Mouse (Mus musculus): ENCODE data around the gene Thrb.

Gene Thrb

GRCm38 (mm10) chr14:17786249-17786648, 126.2 kb downstream of the Thrb start:
- DNase-seq: no peak

DNA sequence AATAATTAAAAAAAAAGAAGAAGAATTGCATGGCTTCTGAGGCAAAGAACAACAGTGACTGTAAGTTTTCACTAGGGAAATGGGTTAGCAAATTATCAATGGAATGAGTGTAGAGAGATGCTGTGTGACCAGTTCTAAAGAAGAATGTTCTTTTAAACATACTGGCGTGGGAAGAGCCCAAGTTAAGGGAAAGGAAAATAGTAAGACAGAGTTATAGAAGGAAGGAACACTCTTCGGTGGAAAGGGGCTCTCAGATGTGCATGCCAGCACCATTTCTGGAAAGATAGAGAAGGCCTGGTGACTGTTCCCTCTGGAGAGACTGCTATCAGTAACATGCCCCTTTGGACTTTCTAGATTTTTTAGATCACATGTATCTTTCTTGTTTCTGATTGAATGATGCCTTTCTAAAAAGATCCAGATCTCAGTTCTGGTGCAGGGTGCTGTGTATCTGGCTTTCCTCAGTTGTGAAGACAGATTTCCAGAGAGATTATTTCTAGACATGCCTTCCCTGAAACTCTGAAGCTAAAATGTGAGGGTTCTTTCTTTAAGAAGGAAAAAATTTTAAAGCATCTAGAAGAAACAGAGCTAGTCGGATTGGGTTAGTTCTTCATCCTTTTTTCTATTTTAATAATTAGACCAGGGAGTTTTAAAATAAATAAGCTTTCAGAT, 144.0 kb downstream of the Thrb start:
- DNase-seq: no peak

DNA sequence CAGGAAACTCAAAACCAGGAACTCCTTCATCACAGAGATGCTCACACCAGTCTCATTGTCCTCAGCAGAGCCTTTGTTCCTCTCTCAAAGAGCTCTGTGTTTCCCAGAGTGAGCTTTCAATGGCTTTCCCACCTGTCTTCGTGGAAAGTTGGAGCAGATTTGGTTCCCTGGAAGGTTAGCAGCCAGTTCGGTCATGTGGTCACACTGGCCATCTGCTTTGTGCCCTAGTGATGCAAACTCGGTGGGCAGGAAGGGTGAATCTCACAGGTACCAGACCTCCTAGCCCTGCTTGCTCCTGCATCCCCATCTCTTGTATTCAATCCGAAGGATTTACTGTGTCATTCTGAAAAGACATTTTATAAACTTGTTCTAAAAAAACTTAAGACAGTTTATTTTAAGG, 151.0 kb downstream of the Thrb start:
- DNase-seq: peak; percentile 43

DNA sequence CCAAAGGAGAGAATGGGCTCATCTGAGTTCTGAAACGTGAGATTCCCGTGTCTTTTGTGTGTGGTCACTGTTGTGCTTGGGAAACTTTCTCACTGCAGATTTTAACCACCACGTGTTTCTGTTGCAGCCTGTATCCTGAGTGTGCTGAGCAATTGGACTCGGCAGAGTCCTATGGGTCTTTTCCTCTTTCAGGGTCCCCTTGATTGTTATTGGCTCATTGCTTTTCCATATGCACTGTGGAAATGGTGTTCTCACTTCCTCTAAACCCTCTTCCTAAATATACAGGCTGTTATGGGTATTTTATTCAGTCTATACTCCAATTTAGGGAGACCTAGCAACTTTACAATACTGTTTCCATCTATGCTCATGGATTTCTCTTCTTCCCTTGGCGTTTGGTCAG, 152.4 kb downstream of the Thrb start:
- DNase-seq: no peak

DNA sequence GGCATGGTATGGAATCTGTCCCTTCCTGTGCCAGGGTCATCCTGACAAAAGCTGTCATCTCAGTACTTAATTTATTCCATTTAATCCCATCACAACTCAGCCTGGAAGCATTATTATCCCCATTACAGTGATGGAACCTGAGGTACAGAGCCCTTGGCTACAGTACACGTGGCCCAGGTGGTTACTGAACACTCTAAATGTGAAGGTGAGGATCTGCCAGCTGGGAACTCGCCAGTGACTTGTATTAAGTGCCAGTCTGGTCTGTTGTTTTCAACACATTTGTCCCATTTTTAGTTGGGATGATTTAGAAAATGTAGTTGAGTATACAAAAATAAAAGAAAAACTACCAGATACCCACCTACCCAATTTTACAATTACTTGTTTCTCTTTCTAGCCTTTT, 155.0 kb downstream of the Thrb start:
- DNase-seq: peak; percentile 80

GRCm38 (mm10) chr14:17818086-17818485, 158.0 kb downstream of the Thrb start:
- no peak for DNase-seq

DNA sequence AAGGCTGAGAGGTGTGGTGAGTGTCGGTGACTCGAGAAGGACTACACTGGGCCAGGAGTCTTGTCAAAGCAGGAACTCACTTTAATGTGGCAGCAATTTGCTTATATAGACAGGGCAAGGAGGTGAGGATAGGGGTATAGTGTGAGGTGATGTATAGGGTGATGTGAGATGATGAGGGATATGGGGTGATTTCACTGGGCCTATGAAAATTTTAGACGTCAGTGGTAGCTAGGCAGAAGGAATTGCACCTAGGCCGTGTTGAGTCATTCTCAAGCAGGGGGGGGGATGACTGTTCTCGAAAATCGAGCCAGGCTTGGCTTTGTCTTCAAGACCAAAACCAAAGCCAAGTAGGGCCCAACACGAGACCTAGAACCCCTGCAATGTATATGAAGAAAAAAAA, 162.7 kb downstream of the Thrb start:
- no peak for DNase-seq

- no peak for DNase-seq
Measured at GRCm38 (mm10) chr14:17827401-17827800, 167.3 kb downstream of the Thrb start.

DNA sequence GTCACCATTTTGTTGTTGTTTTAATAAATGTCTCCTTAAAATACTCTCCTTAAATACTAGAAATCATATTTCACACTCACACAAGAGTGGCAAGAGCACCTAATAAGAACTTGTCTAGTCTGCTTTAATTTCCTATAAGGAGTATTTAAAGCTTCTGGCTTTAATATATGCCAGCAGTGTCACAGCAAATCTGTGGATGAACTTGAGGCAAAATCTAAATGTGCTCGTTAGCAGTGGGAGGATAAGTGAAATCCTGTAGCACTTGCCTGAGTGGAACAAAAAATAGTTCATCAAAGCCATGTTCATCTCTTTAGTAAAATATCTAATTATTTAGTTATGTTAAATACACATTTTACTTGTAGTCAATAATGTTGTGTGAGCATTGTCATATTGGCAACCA, 175.7 kb downstream of the Thrb start:
- DNase-seq: no peak

GRCm38 (mm10) chr14:17836766-17837165, 176.7 kb downstream of the Thrb start:
- no peak for DNase-seq

DNA sequence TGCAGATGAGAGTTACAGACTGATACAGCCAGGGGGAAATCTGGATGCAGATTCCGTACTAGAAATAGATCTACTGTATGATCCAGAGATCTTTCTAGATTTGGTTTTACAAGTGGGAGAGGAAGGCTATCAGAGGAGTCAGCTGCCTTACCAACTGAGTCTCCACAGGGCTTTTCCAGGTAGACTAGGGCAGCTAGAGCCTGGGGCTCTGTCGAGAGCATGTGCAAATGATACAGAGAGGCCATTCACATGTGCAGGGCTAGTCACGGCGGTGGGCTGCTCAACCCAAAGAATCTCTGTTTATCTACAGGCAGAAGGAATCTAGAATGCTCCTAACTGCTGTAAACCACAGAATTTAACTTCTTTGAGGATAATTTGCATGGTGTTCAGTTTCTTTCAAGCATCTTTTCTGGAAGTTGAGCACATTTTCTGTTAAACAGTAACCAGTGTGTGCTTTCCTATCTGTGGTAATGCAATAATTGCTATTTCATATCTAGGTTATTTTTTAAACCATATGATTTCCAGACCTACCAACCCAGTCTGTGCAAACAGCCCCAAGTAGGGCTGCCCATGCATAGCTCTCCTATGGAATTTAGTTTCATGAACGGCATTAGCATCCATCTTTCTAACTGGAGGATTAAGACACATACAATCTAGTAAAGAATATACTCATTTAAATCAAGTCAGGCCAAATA, 185.1 kb downstream of the Thrb start:
- no peak for DNase-seq

- no peak for DNase-seq
Measured at GRCm38 (mm10) chr14:17845871-17846270, 185.8 kb downstream of the Thrb start.

DNA sequence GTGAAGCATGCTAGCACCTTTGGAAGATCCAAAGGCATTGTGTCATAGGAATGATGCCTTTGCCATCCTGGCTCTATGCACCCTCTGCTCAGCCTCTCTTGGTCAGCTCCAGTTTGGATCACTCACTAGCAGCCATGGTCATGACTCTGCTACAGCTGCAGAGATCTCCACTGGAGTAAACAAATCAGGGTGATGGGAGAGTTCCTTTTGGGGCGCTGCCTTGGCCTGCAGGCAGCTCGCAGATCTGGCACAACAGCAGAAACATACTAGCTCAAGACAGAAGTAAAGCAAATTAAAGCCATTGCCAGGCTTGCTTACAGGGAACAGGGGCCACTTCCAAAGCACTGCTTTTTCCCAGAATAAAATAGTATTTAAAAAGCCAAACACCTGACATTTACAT, 186.6 kb downstream of the Thrb start:
- no peak for DNase-seq

GRCm38 (mm10) chr14:17847211-17847610, 187.2 kb downstream of the Thrb start:
- no peak for DNase-seq

DNA sequence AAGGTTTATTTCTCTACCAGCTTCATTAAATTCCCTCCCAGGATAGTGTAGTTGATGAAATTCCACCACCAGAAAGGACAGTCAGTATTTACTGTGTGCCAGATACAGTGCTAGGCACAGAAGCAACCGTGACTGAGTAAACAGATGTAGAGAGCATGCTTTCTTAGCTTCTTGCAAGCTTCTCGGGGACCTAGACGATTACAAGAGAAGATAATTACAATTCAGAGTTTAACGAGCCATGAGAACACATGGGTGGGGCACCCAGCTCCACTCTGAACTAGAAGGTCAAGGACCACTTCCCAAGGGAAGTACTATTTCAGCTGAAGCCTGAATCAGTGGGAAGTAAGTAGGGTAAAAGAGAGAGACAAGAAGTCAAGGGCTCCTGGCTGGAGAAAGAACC, 190.3 kb downstream of the Thrb start:
- DNase-seq: no peak

GRCm38 (mm10) chr14:17852236-17852635, 192.2 kb downstream of the Thrb start:
- DNase-seq: no peak

- peak; percentile 80 for DNase-seq
Measured at GRCm38 (mm10) chr14:17859790-17860385, 199.8 kb downstream of the Thrb start.

DNA sequence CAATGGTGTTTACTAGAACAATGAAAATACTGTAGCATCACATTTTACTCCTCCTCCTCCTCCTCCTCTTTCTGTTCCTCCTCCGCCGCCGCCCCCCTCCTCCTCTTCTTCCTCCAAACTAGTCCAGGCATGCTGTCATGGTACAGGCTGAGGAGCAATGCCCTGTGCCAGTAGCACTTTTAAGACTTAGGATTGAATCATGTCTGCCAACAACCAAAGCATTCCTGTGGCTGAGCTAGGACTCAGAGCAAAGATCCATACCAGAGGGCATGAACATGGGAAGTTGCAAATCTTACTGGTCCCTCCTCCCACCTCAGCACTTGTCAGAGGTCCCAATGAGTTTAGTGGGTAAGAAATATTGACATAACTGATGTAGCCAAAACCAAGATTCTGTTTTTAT, 202.6 kb downstream of the Thrb start:
- DNase-seq: no peak

GRCm38 (mm10) chr14:17863701-17864320, 203.8 kb downstream of the Thrb start:
- DNase-seq: no peak

- DNase-seq: no peak
Measured at GRCm38 (mm10) chr14:17868326-17868725, 208.3 kb downstream of the Thrb start.

- DNase-seq: no peak
Measured at GRCm38 (mm10) chr14:17875946-17876345, 215.9 kb downstream of the Thrb start.

GRCm38 (mm10) chr14:17879446-17879845, 219.4 kb downstream of the Thrb start:
- no peak for DNase-seq

DNA sequence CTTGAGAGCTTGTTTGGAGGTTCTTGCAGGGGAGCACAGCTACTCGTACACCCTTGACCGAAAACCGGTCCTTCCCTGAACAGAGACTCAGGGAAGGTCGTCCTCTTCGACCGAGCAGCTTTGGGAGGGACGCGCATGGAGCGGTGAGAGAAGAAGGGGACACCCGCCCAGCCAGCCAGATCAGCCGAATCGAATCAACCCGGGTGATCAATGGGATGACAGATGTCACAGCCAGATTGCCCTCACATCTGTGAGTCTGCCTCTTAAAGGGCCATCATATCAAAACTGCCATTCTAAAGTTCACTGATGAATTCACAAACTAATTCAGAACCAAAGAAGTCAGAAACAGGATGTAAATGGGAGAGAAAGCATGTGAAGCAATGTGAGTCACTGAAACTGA, 224.8 kb downstream of the Thrb start:
- DNase-seq: no peak

- DNase-seq: no peak
Measured at GRCm38 (mm10) chr14:17885320-17885719, 225.3 kb downstream of the Thrb start.

All from cerebellum, adult 9-11 months (tissue).